ENCODE assay signal across 26 mouse cellular contexts in genomic region chr1:17450295-17450694, GRCm38 (mm10).
DNase-seq lines count a peak whose midpoint lies in the region; ATAC-seq and TF ChIP-seq lines count a peak whose summit lies in the region.
"Had no signal": no experiment of that assay in that cellular context is flagged by ENCODE, and none has a peak within 500 bp of the region (broad histone marks: within the 10 kb centered on the region; RNA-seq: fewer than 3 reads in every experiment).

No protein-coding gene starts in this region.

- TF ChIP-seq CTCF in embryonic fibroblast, embryonic 13.5 days (IDR thresholded peaks at IDR 0.05; ENCODE audit: borderline replicate concordance, insufficient read depth, low read length): no peak

- no peak overlapping the region for H3K4me3 ChIP-seq in heart, embryonic 12.5 days
- H3K4me3 ChIP-seq in kidney, embryonic 15.5 days (replicated peaks): no peak overlapping the region
- H3K4me3 ChIP-seq in embryonic fibroblast, embryonic 13.5 days (ENCODE audit: insufficient read depth, low read length): no peak overlapping the region
- H3K4me3 ChIP-seq: heart, embryonic 10.5 days; hindbrain, embryonic 10.5 days; limb, embryonic 13.5 days; liver, embryonic 12.5 days had no signal

- no peaks in the 10 kb centered on the region for H3K27me3 ChIP-seq in heart, embryonic 12.5 days (replicated peaks)
- H3K27me3 ChIP-seq in kidney, embryonic 15.5 days: no peaks in the 10 kb centered on the region
- H3K27me3 ChIP-seq: CH12.LX; limb, embryonic 13.5 days; liver, embryonic 12.5 days; Patski had no signal

- H3K27ac ChIP-seq in heart, embryonic 12.5 days (ENCODE audit: poor library complexity, severe bottlenecking): 0 out of 2 replicates have a peak overlapping the region, but pooled peaks have one; percentile 33
- H3K27ac ChIP-seq in kidney, embryonic 15.5 days: peak overlapping the region; percentile 85
- peak overlapping the region; percentile 26; the same call in 1 of the 2 replicates for H3K27ac ChIP-seq in embryonic fibroblast, embryonic 13.5 days (ENCODE audit: insufficient read depth, low read length)
- H3K27ac ChIP-seq: heart, embryonic 10.5 days; hindbrain, embryonic 10.5 days; limb, embryonic 13.5 days; liver, embryonic 12.5 days had no signal

- H3K4me1 ChIP-seq in heart, embryonic 12.5 days (replicated peaks): 0 out of 2 replicates have a peak, but pooled peaks cover 2% of the 10 kb centered on the region
- H3K4me1 ChIP-seq in kidney, embryonic 15.5 days: peaks cover 8% of the 10 kb centered on the region; the same call in 1 of the 2 replicates
- no peaks in the 10 kb centered on the region for H3K4me1 ChIP-seq in embryonic fibroblast, embryonic 13.5 days (ENCODE audit: control insufficient read depth, insufficient read depth, low read length)
- H3K4me1 ChIP-seq: heart, embryonic 10.5 days; hindbrain, embryonic 10.5 days; limb, embryonic 13.5 days; liver, embryonic 12.5 days had no signal

- no peaks in the 10 kb centered on the region for H3K9me3 ChIP-seq in heart, embryonic 12.5 days (replicated peaks)
- no peaks in the 10 kb centered on the region for H3K9me3 ChIP-seq in kidney, embryonic 15.5 days (replicated peaks)
- H3K9me3 ChIP-seq: G1E; heart, embryonic 10.5 days; hindbrain, embryonic 10.5 days; limb, embryonic 13.5 days; liver, embryonic 12.5 days had no signal

- ATAC-seq in heart, embryonic 12.5 days (ENCODE audit: insufficient number of reproducible peaks, low FRiP score): no peak
- peak; percentile 59; the same call in 1 of the 2 replicates for ATAC-seq in kidney, embryonic 15.5 days (replicated peaks; ENCODE audit: low FRiP score)
- no peak for ATAC-seq in activated CD4-positive, CD25-positive, alpha-beta regulatory T cell, adult 4 months
- ATAC-seq: forebrain, embryonic 14.5 days; intestine, postnatal 0 days; liver, embryonic 12.5 days; Patski had no signal

- no peak for TF ChIP-seq POLR2A in embryonic fibroblast, embryonic 13.5 days (IDR thresholded peaks at IDR 0.05; ENCODE audit: low read depth, low read length)

- H3K9ac ChIP-seq in heart, embryonic 12.5 days: no peak overlapping the region
- H3K9ac ChIP-seq in kidney, embryonic 15.5 days: no peak overlapping the region
- H3K9ac ChIP-seq: limb, embryonic 13.5 days; liver, embryonic 12.5 days had no signal

- no peak for DNase-seq in heart, postnatal 4 days
- DNase-seq in kidney, postnatal 4 days: no peak
- DNase-seq in embryo, embryonic 9.5 days (ENCODE audit: extremely low spot score): peak; percentile 4
- DNase-seq: adrenal gland, adult 2 months; B cell, adult 2 months; cerebellum, adult 11 months; cerebellum, adult 9-11 months; gastrocnemius, postnatal 25 days; lung, adult 18-20 months; lung, postnatal 10 days; thymus, adult 18-20 months; thymus, postnatal 36 days had no signal

- no peaks in the 10 kb centered on the region for H3K36me3 ChIP-seq in heart, embryonic 12.5 days
- H3K36me3 ChIP-seq in kidney, embryonic 15.5 days: no peaks in the 10 kb centered on the region
- H3K36me3 ChIP-seq: G1E; heart, embryonic 10.5 days; hindbrain, embryonic 10.5 days; limb, embryonic 13.5 days; liver, embryonic 12.5 days had no signal

- no peak overlapping the region for H3K4me2 ChIP-seq in heart, embryonic 12.5 days
- no peak overlapping the region for H3K4me2 ChIP-seq in kidney, embryonic 15.5 days
- H3K4me2 ChIP-seq: limb, embryonic 13.5 days; liver, embryonic 12.5 days; midbrain, embryonic 11.5 days had no signal

Comparison
In these comparisons a context has a peak if more than half of its experiments do, and no peak if none do; other contexts are left out.
1. H3K27ac ChIP-seq: peak in every context shown above with its lines; median percentile 85 in kidney, embryonic 15.5 days; 33 in heart, embryonic 12.5 days; 26 in embryonic fibroblast, embryonic 13.5 days.